Mouse (Mus musculus): ENCODE data around the gene Gpr25. TPM values are rescaled to one million over a fixed set of nuclear protein-coding genes. Genes with fewer than 3 reads are reported as not detected.

Gene Gpr25
- total and polyA plus RNA-seq, 3 experiments, result not detected

- H3K79me2 ChIP-seq (ENCODE audit: control insufficient read depth, insufficient read depth, low read length, poor library complexity), result no peaks in the 10 kb centered on the region
- no peak overlapping the region for H3K4me3 ChIP-seq (ENCODE audit: control insufficient read depth in 1 of 2, insufficient read depth in 1 of 2, low read depth in 2 of 2, low read length in 2 of 2)
- no peak for DNase-seq (ENCODE audit: low read depth, low spot score)
- H3K27ac ChIP-seq (ENCODE audit: control insufficient read depth, low read depth, low read length), result no peak overlapping the region
- no peak overlapping the region for H3K9ac ChIP-seq (ENCODE audit: control insufficient read depth, low read depth, low read length, poor library complexity, severe bottlenecking)
- no peaks in the 10 kb centered on the region for H3K4me1 ChIP-seq (ENCODE audit: control insufficient read depth in 1 of 2, insufficient read depth in 2 of 2, low read length in 2 of 2)
- no peaks in the 10 kb centered on the region for H3K9me3 ChIP-seq (replicated peaks; ENCODE audit: insufficient read depth, low read length)
- no peaks in the 10 kb centered on the region for H3K36me3 ChIP-seq (ENCODE audit: control insufficient read depth in 1 of 2, insufficient read depth in 2 of 2, low read length in 2 of 2)
- H3K27me3 ChIP-seq (ENCODE audit: control insufficient read depth in 1 of 2, insufficient read depth in 2 of 2, low read length in 2 of 2), result no peaks in the 10 kb centered on the region; a peak in 1 of 4 replicates
- TF ChIP-seq POLR2AphosphoS5 (IDR thresholded peaks at IDR 0.05; ENCODE audit: borderline replicate concordance, low read depth, low read length), result no peak
- TF ChIP-seq E2F4 (IDR thresholded peaks at IDR 0.05; ENCODE audit: borderline replicate concordance, low read depth, low read length), result no peak
- TF ChIP-seq CHD2 (IDR thresholded peaks at IDR 0.05; ENCODE audit: low read length), result no peak
- no peak for TF ChIP-seq MEF2A (IDR thresholded peaks at IDR 0.05; ENCODE audit: extremely low read depth, insufficient replicate concordance, low read depth, low read length, poor library complexity, severe bottlenecking)
- TF ChIP-seq MAZ (IDR thresholded peaks at IDR 0.05; ENCODE audit: low read depth, low read length), result no peak
These were observed 46.4 kb downstream of the Gpr25 start for GRCm38 (mm10) chr1:136214304-136214703.

GRCm38 (mm10) chr1:136212803-136213202 lies 47.9 kb downstream of the Gpr25 start, which contains the start of gene Mroh3:
Mroh3 (minus strand) TSS chr1:136212828.
- H3K9me3 ChIP-seq (replicated peaks; ENCODE audit: insufficient read depth, low read length), result no peaks in the 10 kb centered on the region
- H3K4me3 ChIP-seq (ENCODE audit: control insufficient read depth in 1 of 2, insufficient read depth in 1 of 2, low read depth in 2 of 2, low read length in 2 of 2), result no peak within 1 kb of the TSS
- no peaks in the 10 kb centered on the region; a peak in 2 of 4 replicates for H3K27me3 ChIP-seq (ENCODE audit: control insufficient read depth in 1 of 2, insufficient read depth in 2 of 2, low read length in 2 of 2)
- H3K36me3 ChIP-seq (ENCODE audit: control insufficient read depth in 1 of 2, insufficient read depth in 2 of 2, low read length in 2 of 2), result no peaks in the 10 kb centered on the region
- H3K4me1 ChIP-seq (ENCODE audit: control insufficient read depth in 1 of 2, insufficient read depth in 2 of 2, low read length in 2 of 2), result no peaks in the 10 kb centered on the region
- no peaks in the 10 kb centered on the region for H3K79me2 ChIP-seq (ENCODE audit: control insufficient read depth, insufficient read depth, low read length, poor library complexity)
- TF ChIP-seq ELF1 (IDR thresholded peaks at IDR 0.05; ENCODE audit: low read depth, low read length) (no peak), ZC3H11A (IDR thresholded peaks at IDR 0.05; ENCODE audit: low read depth, low read length) (peak; percentile 77), SMC3 (IDR thresholded peaks at IDR 0.05; ENCODE audit: low read depth, low read length) (peak; percentile 84), ETS1 (IDR thresholded peaks at IDR 0.05; ENCODE audit: low read depth, low read length) (no peak), RAD21 (IDR thresholded peaks at IDR 0.05; ENCODE audit: low read depth, low read length) (peak; percentile 85), GATA1 (IDR thresholded peaks at IDR 0.05; ENCODE audit: low read depth, low read length) (no peak), CTCF (IDR thresholded peaks at IDR 0.05 in 2 of 3, conservative IDR thresholded peaks at IDR 0.05 in 1 of 3; ENCODE audit: control insufficient read depth in 1 of 3, insufficient read depth in 1 of 3, low read depth in 2 of 3, low read length in 3 of 3, poor library complexity in 1 of 3, severe bottlenecking in 1 of 3) (peak; percentile 61 to 83 (median 76))
- no peak within 1 kb of the TSS for H3K27ac ChIP-seq (ENCODE audit: control insufficient read depth, low read depth, low read length)
- DNase-seq (ENCODE audit: low read depth, low spot score), result peak; percentile 51
- H3K9ac ChIP-seq (ENCODE audit: control insufficient read depth, low read depth, low read length, poor library complexity, severe bottlenecking), result no peak within 1 kb of the TSS

Other genes with a start within 250 kb of the Gpr25 start
- not detected in 2 replicates for gene Ascl5, start 210.1 kb downstream of the Gpr25 start, total RNA-seq (2012; rRNA removed)
- gene Ascl5, start 210.1 kb downstream of the Gpr25 start, polyA plus RNA-seq (2012; ENCODE audit: insufficient read depth in 1 of 2, insufficient read length in 2 of 2, low read depth in 1 of 2, low replicate concordance in 2 of 2, missing spikeins in 1 of 2), result not detected
- gene Cacna1s, start 208.1 kb downstream of the Gpr25 start, total RNA-seq (2012; rRNA removed), result not detected in 2 replicates
- gene Cacna1s, start 208.1 kb downstream of the Gpr25 start, polyA plus RNA-seq (2012; ENCODE audit: insufficient read depth in 1 of 2, insufficient read length in 2 of 2, low read depth in 1 of 2, low replicate concordance in 2 of 2, missing spikeins in 1 of 2), result not detected
- gene Kif21b, start 129.5 kb downstream of the Gpr25 start, total RNA-seq (2012; rRNA removed), result 4.0 and 7.6 TPM in 2 replicates
- gene Kif21b, start 129.5 kb downstream of the Gpr25 start, polyA plus RNA-seq (2012; ENCODE audit: insufficient read depth in 1 of 2, insufficient read length in 2 of 2, low read depth in 1 of 2, low replicate concordance in 2 of 2, missing spikeins in 1 of 2), result 10 to 100 TPM in 1 of 2 experiments, not detected in 1; 34.0 TPM
- gene Mroh3, start 48.0 kb downstream of the Gpr25 start, total RNA-seq (2012; rRNA removed), result not detected in 2 replicates
- not detected for gene Mroh3, start 48.0 kb downstream of the Gpr25 start, polyA plus RNA-seq (2012; ENCODE audit: insufficient read depth in 1 of 2, insufficient read length in 2 of 2, low read depth in 1 of 2, low replicate concordance in 2 of 2, missing spikeins in 1 of 2)
- gene Inava, start 26.6 kb downstream of the Gpr25 start, total RNA-seq (2012; rRNA removed), result 0.12 and 0.13 TPM in 2 replicates
- under 1 TPM in 1 of 2 experiments, not detected in 1; 0.65 TPM for gene Inava, start 26.6 kb downstream of the Gpr25 start, polyA plus RNA-seq (2012; ENCODE audit: insufficient read depth in 1 of 2, insufficient read length in 2 of 2, low read depth in 1 of 2, low replicate concordance in 2 of 2, missing spikeins in 1 of 2)
- 7.0 and 7.6 TPM in 2 replicates for gene Camsap2, start 85.2 kb upstream of the Gpr25 start, total RNA-seq (2012; rRNA removed)
- gene Camsap2, start 85.2 kb upstream of the Gpr25 start, polyA plus RNA-seq (2012; ENCODE audit: insufficient read depth in 1 of 2, insufficient read length in 2 of 2, low read depth in 1 of 2, low replicate concordance in 2 of 2, missing spikeins in 1 of 2), result 10 to 100 TPM; 10.7 to 38.3 TPM
- 6.0 and 6.1 TPM in 2 replicates for gene Ddx59, start 154.4 kb upstream of the Gpr25 start, total RNA-seq (2012; rRNA removed)
- 1 to 10 TPM in 1 of 2 experiments, not detected in 1; 6.9 TPM for gene Ddx59, start 154.4 kb upstream of the Gpr25 start, polyA plus RNA-seq (2012; ENCODE audit: insufficient read depth in 1 of 2, insufficient read length in 2 of 2, low read depth in 1 of 2, low replicate concordance in 2 of 2, missing spikeins in 1 of 2)
- 6.5 and 9.5 TPM in 2 replicates for gene Kif14, start 205.5 kb upstream of the Gpr25 start, total RNA-seq (2012; rRNA removed)
- 10 to 100 TPM in 1 of 2 experiments, not detected in 1; 15.8 TPM for gene Kif14, start 205.5 kb upstream of the Gpr25 start, polyA plus RNA-seq (2012; ENCODE audit: insufficient read depth in 1 of 2, insufficient read length in 2 of 2, low read depth in 1 of 2, low replicate concordance in 2 of 2, missing spikeins in 1 of 2)

All from MEL (cell line).